Mouse (Mus musculus): ENCODE measurements around the gene Snx27.

GRCm38 (mm10) chr3:94473567-94474232 is 108.8 kb downstream of the Snx27 start:
- no peak for TF ChIP-seq USF1 (IDR thresholded peaks at IDR 0.05; ENCODE audit: low read depth)
- no peak for TF ChIP-seq POLR2A (IDR thresholded peaks at IDR 0.05; ENCODE audit: insufficient read length, low read depth)
- TF ChIP-seq MYOG (IDR thresholded peaks at IDR 0.05; ENCODE audit: control insufficient read depth in 1 of 3, insufficient read depth in 1 of 3, insufficient read length in 2 of 3, low read depth in 2 of 3): no peak
- TF ChIP-seq TCF12 (IDR thresholded peaks at IDR 0.05; ENCODE audit: insufficient read depth, poor library complexity, severe bottlenecking): no peak
- TF ChIP-seq MAX (IDR thresholded peaks at IDR 0.05; ENCODE audit: low read depth): no peak
